Mouse (Mus musculus) lung, adult 2 months (tissue): ENCODE measurements around the gene F13b.

ENCODE experiments used
- CTCF ChIP-seq: fragments of 200-500 bp; IDR thresholded peaks from 2 replicates; pipeline ENCODE4 v1.5.1; 2011; ENCODE audit warnings: mild to moderate bottlenecking, low read length, control low read depth; ENCODE audit not compliant: insufficient read depth
- POLR2A ChIP-seq: fragments of 200-500 bp; IDR thresholded peaks from 2 replicates; pipeline ENCODE4 v1.6.1; 2011; ENCODE audit warnings: low read depth, mild to moderate bottlenecking, control low read depth, low read length, borderline replicate concordance; ENCODE audit errors: extremely low read depth

GRCm38 (mm10) chr1:139455226-139455869, 46.2 kb upstream of the F13b start:
- TF ChIP-seq CTCF (no peak), POLR2A (no peak)
